Mouse (Mus musculus): ENCODE measurements around the gene Spink4. TPM values are rescaled to one million over a fixed set of nuclear protein-coding genes. Genes with fewer than 3 reads are reported as not detected.

Spink4 gene
- polyA plus RNA-seq, 1 experiment from 2014 or later, result 0.77 TPM

- Histone ChIP-seq H3K27ac (ENCODE audit: low read length) (no peak overlapping the region), H3K27me3 (ENCODE audit: control insufficient read depth, insufficient read depth, low read depth, low read length) (no peaks in the 10 kb centered on the region), H3K9ac (ENCODE audit: low read length) (no peak overlapping the region), H3K36me3 (ENCODE audit: control insufficient read depth, insufficient read depth, low read length) (no peaks in the 10 kb centered on the region), H3K4me1 (replicated peaks; ENCODE audit: control insufficient read depth, insufficient read depth, low read length) (no peaks in the 10 kb centered on the region), H3K4me2 (ENCODE audit: low read depth, low read length) (no peak overlapping the region), H3K9me3 (ENCODE audit: control insufficient read depth, low read length) (no peaks in the 10 kb centered on the region), H3K4me3 (ENCODE audit: low read length) (no peak overlapping the region)
- 88% methylated on average over 2 of the region's 2 CpGs for WGBS
- ATAC-seq (ENCODE audit: low read depth), result no peak
Measured at GRCm38 (mm10) chr4:40895646-40896045, 24.2 kb upstream of the Spink4 start.

DNA sequence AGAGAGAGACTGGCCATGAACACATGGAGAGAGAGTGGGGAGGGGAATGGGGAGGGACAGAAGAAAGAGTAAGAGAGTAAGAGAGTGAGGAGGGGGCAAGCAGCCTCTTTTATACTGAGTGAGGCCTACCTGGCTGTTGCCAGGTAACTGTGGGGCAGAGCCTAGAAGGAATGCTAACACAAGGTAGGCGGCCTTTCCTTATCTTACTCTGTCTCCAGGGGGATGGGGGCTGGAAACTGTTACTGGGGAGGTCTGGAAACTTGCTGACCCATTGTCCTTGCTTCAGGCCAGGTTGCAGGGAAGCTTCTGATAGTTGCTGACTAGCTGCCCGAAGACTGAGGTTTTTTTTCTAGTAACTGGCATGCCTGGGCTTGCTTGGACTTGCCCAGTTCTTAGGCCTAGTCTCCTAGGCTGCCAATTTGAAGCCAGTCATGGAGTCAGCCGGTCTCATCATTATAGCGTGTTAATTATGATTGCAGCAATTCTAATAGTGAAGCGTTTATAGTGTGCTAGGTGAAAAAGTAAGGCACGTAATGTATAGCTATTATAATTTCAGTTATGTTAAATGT, 21.3 kb upstream of the Spink4 start:
- WGBS, result 70% methylated on average over 6 of the region's 6 CpGs
- Histone ChIP-seq H3K4me1 (replicated peaks; ENCODE audit: control insufficient read depth, insufficient read depth, low read length) (no peaks in the 10 kb centered on the region), H3K27ac (ENCODE audit: low read length) (peak overlapping the region; percentile 48; the same call in 1 of the 2 replicates), H3K36me3 (ENCODE audit: control insufficient read depth, insufficient read depth, low read length) (no peaks in the 10 kb centered on the region), H3K4me2 (ENCODE audit: low read depth, low read length) (no peak overlapping the region), H3K27me3 (ENCODE audit: control insufficient read depth, insufficient read depth, low read depth, low read length) (no peaks in the 10 kb centered on the region), H3K9ac (ENCODE audit: low read length) (no peak overlapping the region), H3K4me3 (ENCODE audit: low read length) (no peak overlapping the region), H3K9me3 (ENCODE audit: control insufficient read depth, low read length) (no peaks in the 10 kb centered on the region)
- ATAC-seq (ENCODE audit: low read depth), result peak; percentile 74; the same call in 1 of the 2 replicates

GRCm38 (mm10) chr4:40899264-40899663, 20.6 kb upstream of the Spink4 start:
- Histone ChIP-seq H3K36me3 (ENCODE audit: control insufficient read depth, insufficient read depth, low read length) (no peaks in the 10 kb centered on the region), H3K9ac (ENCODE audit: low read length) (no peak overlapping the region), H3K27ac (ENCODE audit: low read length) (no peak overlapping the region), H3K4me2 (ENCODE audit: low read depth, low read length) (no peak overlapping the region), H3K4me3 (ENCODE audit: low read length) (no peak overlapping the region), H3K4me1 (replicated peaks; ENCODE audit: control insufficient read depth, insufficient read depth, low read length) (no peaks in the 10 kb centered on the region), H3K27me3 (ENCODE audit: control insufficient read depth, insufficient read depth, low read depth, low read length) (no peaks in the 10 kb centered on the region), H3K9me3 (ENCODE audit: control insufficient read depth, low read length) (no peaks in the 10 kb centered on the region)
- 60% methylated on average over 2 of the region's 2 CpGs for WGBS
- no peak for ATAC-seq (ENCODE audit: low read depth)

DNA sequence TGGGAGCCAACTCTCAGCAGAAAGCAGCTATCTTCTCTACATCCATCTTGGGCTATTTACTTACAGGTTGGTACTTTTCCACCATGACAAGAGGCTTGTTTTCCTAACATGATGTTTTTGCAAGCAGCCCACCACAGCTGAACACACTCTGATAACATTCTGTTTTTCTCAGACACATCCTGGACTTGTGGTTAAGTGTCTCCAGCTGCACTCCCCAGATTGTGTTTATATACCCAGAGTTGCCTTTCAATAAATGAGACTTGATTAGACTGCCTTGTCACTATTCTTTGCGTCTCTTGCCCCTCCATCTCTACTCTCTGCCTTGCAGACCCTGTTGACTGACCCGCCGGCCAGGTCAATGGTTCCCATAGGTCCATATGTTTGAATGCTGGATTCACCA, 19.8 kb upstream of the Spink4 start:
- Histone ChIP-seq H3K27ac (ENCODE audit: low read length) (no peak overlapping the region), H3K4me3 (ENCODE audit: low read length) (no peak overlapping the region), H3K27me3 (ENCODE audit: control insufficient read depth, insufficient read depth, low read depth, low read length) (no peaks in the 10 kb centered on the region), H3K4me1 (replicated peaks; ENCODE audit: control insufficient read depth, insufficient read depth, low read length) (no peaks in the 10 kb centered on the region), H3K4me2 (ENCODE audit: low read depth, low read length) (no peak overlapping the region), H3K36me3 (ENCODE audit: control insufficient read depth, insufficient read depth, low read length) (no peaks in the 10 kb centered on the region), H3K9me3 (ENCODE audit: control insufficient read depth, low read length) (no peaks in the 10 kb centered on the region), H3K9ac (ENCODE audit: low read length) (no peak overlapping the region)
- 80% methylated on average over 3 of the region's 3 CpGs for WGBS
- no peak for ATAC-seq (ENCODE audit: low read depth)

- Histone ChIP-seq H3K27me3 (ENCODE audit: control insufficient read depth, insufficient read depth, low read depth, low read length) (no peaks in the 10 kb centered on the region), H3K4me1 (replicated peaks; ENCODE audit: control insufficient read depth, insufficient read depth, low read length) (no peaks in the 10 kb centered on the region), H3K4me2 (ENCODE audit: low read depth, low read length) (no peak overlapping the region), H3K4me3 (ENCODE audit: low read length) (no peak overlapping the region), H3K27ac (ENCODE audit: low read length) (no peak overlapping the region), H3K36me3 (ENCODE audit: control insufficient read depth, insufficient read depth, low read length) (no peaks in the 10 kb centered on the region), H3K9ac (ENCODE audit: low read length) (no peak overlapping the region), H3K9me3 (ENCODE audit: control insufficient read depth, low read length) (no peaks in the 10 kb centered on the region)
- no peak for ATAC-seq (ENCODE audit: low read depth)
- 79% methylated on average over 4 of the region's 4 CpGs for WGBS
Measured at GRCm38 (mm10) chr4:40900612-40901011, 19.2 kb upstream of the Spink4 start.

- Histone ChIP-seq H3K9me3 (ENCODE audit: control insufficient read depth, low read length) (no peaks in the 10 kb centered on the region), H3K9ac (ENCODE audit: low read length) (no peak overlapping the region), H3K4me2 (ENCODE audit: low read depth, low read length) (no peak overlapping the region), H3K4me1 (replicated peaks; ENCODE audit: control insufficient read depth, insufficient read depth, low read length) (no peaks in the 10 kb centered on the region), H3K27me3 (ENCODE audit: control insufficient read depth, insufficient read depth, low read depth, low read length) (no peaks in the 10 kb centered on the region), H3K27ac (ENCODE audit: low read length) (no peak overlapping the region), H3K36me3 (ENCODE audit: control insufficient read depth, insufficient read depth, low read length) (no peaks in the 10 kb centered on the region), H3K4me3 (ENCODE audit: low read length) (no peak overlapping the region)
- ATAC-seq (ENCODE audit: low read depth), result no peak
- WGBS, result 36% methylated on average over 1 of the region's 1 CpGs
Measured at GRCm38 (mm10) chr4:40906298-40906697, 13.6 kb upstream of the Spink4 start.

- no peaks in the 10 kb centered on the region for H3K36me3 ChIP-seq (ENCODE audit: control insufficient read depth, insufficient read depth, low read length)
- peak overlapping the region; percentile 85 for H3K27ac ChIP-seq (ENCODE audit: low read length)
- ATAC-seq (ENCODE audit: low read depth), result peak; percentile 80
- 0 out of 2 replicates have a peak overlapping the region, but pooled peaks have one; percentile 0 for H3K9ac ChIP-seq (ENCODE audit: low read length)
- no peaks in the 10 kb centered on the region for H3K4me1 ChIP-seq (replicated peaks; ENCODE audit: control insufficient read depth, insufficient read depth, low read length)
- WGBS, result 25% methylated on average over 20 of the region's 20 CpGs
- no peaks in the 10 kb centered on the region for H3K9me3 ChIP-seq (ENCODE audit: control insufficient read depth, low read length)
- peak overlapping the region; percentile 24; the same call in 1 of the 2 replicates for H3K4me2 ChIP-seq (ENCODE audit: low read depth, low read length)
- no peak overlapping the region for H3K4me3 ChIP-seq (ENCODE audit: low read length)
- H3K27me3 ChIP-seq (ENCODE audit: control insufficient read depth, insufficient read depth, low read depth, low read length), result no peaks in the 10 kb centered on the region
Measured at GRCm38 (mm10) chr4:40908261-40908969, 11.4 kb upstream of the Spink4 start.

GRCm38 (mm10) chr4:40914287-40914867, 5.5 kb upstream of the Spink4 start:
- no peak overlapping the region for H3K9ac ChIP-seq (ENCODE audit: low read length)
- no peak for ATAC-seq (ENCODE audit: low read depth)
- no peak overlapping the region for H3K4me2 ChIP-seq (ENCODE audit: low read depth, low read length)
- no peaks in the 10 kb centered on the region for H3K27me3 ChIP-seq (ENCODE audit: control insufficient read depth, insufficient read depth, low read depth, low read length)
- H3K4me1 ChIP-seq (replicated peaks; ENCODE audit: control insufficient read depth, insufficient read depth, low read length), result no peaks in the 10 kb centered on the region; the same call in 1 of the 2 replicates
- H3K9me3 ChIP-seq (ENCODE audit: control insufficient read depth, low read length), result no peaks in the 10 kb centered on the region
- H3K36me3 ChIP-seq (ENCODE audit: control insufficient read depth, insufficient read depth, low read length), result no peaks in the 10 kb centered on the region
- H3K27ac ChIP-seq (ENCODE audit: low read length), result no peak overlapping the region
- H3K4me3 ChIP-seq (ENCODE audit: low read length), result no peak overlapping the region

DNA sequence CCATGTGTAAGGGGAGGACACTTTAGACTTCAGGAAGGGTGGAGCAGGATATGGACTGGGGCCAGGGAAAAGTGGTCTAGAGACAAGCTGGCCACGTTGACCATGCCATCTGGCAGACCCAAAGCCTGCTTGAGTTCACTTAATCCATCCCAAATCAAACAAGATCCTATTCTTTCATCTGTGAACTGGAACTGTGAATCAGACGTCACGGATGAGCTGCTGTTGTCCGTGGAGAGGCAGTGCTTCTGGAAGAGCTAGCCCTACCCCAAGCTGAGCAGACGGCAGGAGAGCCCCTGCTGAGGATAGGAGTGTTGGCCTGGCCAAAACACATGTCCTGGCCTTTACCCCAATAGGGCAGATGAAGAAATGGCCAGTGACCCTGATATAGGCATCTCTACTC, 3.9 kb upstream of the Spink4 start:
- ATAC-seq (ENCODE audit: low read depth), result no peak
- H3K36me3 ChIP-seq (ENCODE audit: control insufficient read depth, insufficient read depth, low read length), result no peaks in the 10 kb centered on the region

More for the DNA sequence above, 3.9 kb upstream of the Spink4 start:
- Histone ChIP-seq H3K9me3 (ENCODE audit: control insufficient read depth, low read length) (no peaks in the 10 kb centered on the region), H3K27me3 (ENCODE audit: control insufficient read depth, insufficient read depth, low read depth, low read length) (no peaks in the 10 kb centered on the region), H3K4me3 (ENCODE audit: low read length) (no peak overlapping the region), H3K9ac (ENCODE audit: low read length) (peak overlapping the region; percentile 4; the same call in 1 of the 2 replicates), H3K4me1 (replicated peaks; ENCODE audit: control insufficient read depth, insufficient read depth, low read length) (peaks cover 4% of the 10 kb centered on the region), H3K4me2 (ENCODE audit: low read depth, low read length) (no peak overlapping the region), H3K27ac (ENCODE audit: low read length) (no peak overlapping the region)
- 64% methylated on average over 5 of the region's 5 CpGs for WGBS
